Mouse (Mus musculus): ENCODE results near the gene Olfr1153.

The Olfr1153 gene

GRCm38 (mm10) chr2:87894662-87895061 is at the start of gene Olfr1153:
Gene Olfr1153 (plus strand): TSS chr2:87894962.
- no peak for DNase-seq (ENCODE audit: low read depth, low spot score)

GRCm38 (mm10) chr2:87855562-87855961 is 39.2 kb upstream of the Olfr1153 start, which contains the start of gene Olfr1151:
Gene Olfr1151 (plus strand): TSS chr2:87855862.
- DNase-seq (ENCODE audit: low read depth, low spot score): no peak

GRCm38 (mm10) chr2:87866192-87866591 is 28.6 kb upstream of the Olfr1153 start, which contains the start of gene Olfr1152:
Gene Olfr1152 (plus strand): TSS chr2:87866492.
- no peak for DNase-seq (ENCODE audit: low read depth, low spot score)

- DNase-seq (ENCODE audit: low read depth, low spot score): no peak
Measured at GRCm38 (mm10) chr2:87905066-87905465, 10.3 kb downstream of the Olfr1153 start, which contains the start of gene Olfr1154. Gene Olfr1154 (minus strand): TSS chr2:87905166.

- DNase-seq (ENCODE audit: low read depth, low spot score): no peak
Measured at GRCm38 (mm10) chr2:87945037-87945436, 50.3 kb downstream of the Olfr1153 start, which contains the start of gene Olfr1155. Gene Olfr1155 (minus strand): TSS chr2:87945137.
